Comparison of ENCODE assay signal across 29 mouse cellular contexts in the genomic region with DNA sequence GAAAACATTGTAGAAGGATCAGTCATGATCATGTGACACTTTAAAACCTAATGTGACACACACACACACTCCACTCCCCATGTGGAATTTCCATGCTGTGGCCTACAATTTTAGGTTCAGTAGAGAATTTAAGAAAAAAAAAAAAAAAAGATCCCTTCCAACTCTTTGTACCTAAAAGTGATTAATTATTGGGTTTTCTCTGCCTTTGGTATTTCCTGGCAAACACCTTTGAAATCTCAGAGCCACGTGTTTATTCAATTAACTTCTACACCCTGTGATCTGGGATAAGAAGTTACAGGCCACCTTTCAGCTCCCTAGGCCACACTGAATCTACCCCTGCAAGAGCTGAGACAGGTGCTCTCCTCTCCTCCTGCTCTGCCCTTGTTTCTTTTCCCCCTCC.
"Had no signal": no experiment of that assay in that cellular context is flagged by ENCODE, and none has a peak within 500 bp of the region (broad histone marks: within the 10 kb centered on the region; RNA-seq: fewer than 3 reads in every experiment).

No protein-coding gene starts in this region.

- H3K9ac ChIP-seq: limb, embryonic 12.5 days; limb, embryonic 13.5 days; limb, embryonic 15.5 days; liver, embryonic 12.5 days; liver, embryonic 13.5 days; liver, embryonic 14.5 days; liver, embryonic 15.5 days; liver, postnatal 0 days; lung, embryonic 14.5 days; lung, embryonic 15.5 days; midbrain, embryonic 12.5 days; midbrain, embryonic 13.5 days; midbrain, embryonic 15.5 days had no signal

- H3K4me1 ChIP-seq: liver, embryonic 12.5 days; liver, embryonic 13.5 days; liver, embryonic 15.5 days; lung, embryonic 15.5 days; megakaryocyte, embryonic 14.5 days; midbrain, embryonic 10.5 days; midbrain, embryonic 12.5 days; midbrain, embryonic 13.5 days; midbrain, embryonic 15.5 days had no signal

- DNase-seq: left cerebral cortex, postnatal 4 days; liver; liver, embryonic 13.5 days; liver, postnatal 0 days; lung, adult 18-20 months; lung, adult 2 months; lung, embryonic 14.5 days; lung, postnatal 10 days; lung, postnatal 14 days; lung, postnatal 36 days; lung, postnatal 4 days; midbrain, embryonic 14.5 days had no signal

- H3K4me2 ChIP-seq: limb, embryonic 12.5 days; limb, embryonic 13.5 days; limb, embryonic 15.5 days; liver, embryonic 11.5 days; liver, embryonic 12.5 days; liver, embryonic 13.5 days; liver, embryonic 15.5 days; lung, embryonic 14.5 days; lung, embryonic 15.5 days; midbrain, embryonic 11.5 days; midbrain, embryonic 12.5 days; midbrain, embryonic 13.5 days; midbrain, embryonic 15.5 days had no signal

- H3K27me3 ChIP-seq: limb, embryonic 12.5 days; limb, embryonic 13.5 days; limb, embryonic 15.5 days; liver, embryonic 12.5 days; liver, embryonic 13.5 days; liver, embryonic 15.5 days; lung, embryonic 15.5 days; megakaryocyte, embryonic 14.5 days; midbrain, embryonic 12.5 days; midbrain, embryonic 13.5 days; midbrain, embryonic 15.5 days had no signal

- H3K36me3 ChIP-seq: limb, embryonic 10.5 days; limb, embryonic 12.5 days; limb, embryonic 15.5 days; liver, embryonic 12.5 days; liver, embryonic 13.5 days; liver, embryonic 15.5 days; lung, embryonic 15.5 days; midbrain, embryonic 10.5 days; midbrain, embryonic 12.5 days; midbrain, embryonic 13.5 days; midbrain, embryonic 15.5 days had no signal

- H3K4me3 ChIP-seq: limb, embryonic 10.5 days; limb, embryonic 12.5 days; limb, embryonic 13.5 days; limb, embryonic 15.5 days; liver, embryonic 12.5 days; liver, embryonic 13.5 days; liver, embryonic 15.5 days; lung, embryonic 15.5 days; megakaryocyte, embryonic 14.5 days; midbrain, embryonic 10.5 days; midbrain, embryonic 12.5 days; midbrain, embryonic 13.5 days; midbrain, embryonic 15.5 days; myocyte had no signal

- H3K27ac ChIP-seq: limb, embryonic 10.5 days; limb, embryonic 12.5 days; limb, embryonic 13.5 days; limb, embryonic 15.5 days; liver, embryonic 12.5 days; liver, embryonic 13.5 days; liver, embryonic 14.5 days; liver, embryonic 15.5 days; lung, embryonic 15.5 days; macrophage; midbrain, embryonic 10.5 days; midbrain, embryonic 12.5 days; midbrain, embryonic 13.5 days; midbrain, embryonic 15.5 days had no signal

- H3K9me3 ChIP-seq: limb, embryonic 10.5 days; limb, embryonic 12.5 days; limb, embryonic 13.5 days; limb, embryonic 15.5 days; liver, embryonic 12.5 days; liver, embryonic 13.5 days; liver, embryonic 15.5 days; lung, embryonic 15.5 days; megakaryocyte, embryonic 14.5 days; midbrain, embryonic 10.5 days; midbrain, embryonic 12.5 days; midbrain, embryonic 13.5 days; midbrain, embryonic 15.5 days had no signal
